Mouse (Mus musculus): ENCODE data around the gene Syngap1. TPM values are rescaled to one million over a fixed set of nuclear protein-coding genes. Genes with fewer than 3 reads are reported as not detected.
A peak's percentile ranks its signal among the peaks of the same experiment; 100 is the strongest.

The Syngap1 gene
- total and polyA plus RNA-seq, 3 experiments, result 2.7 to 24.6 TPM; not detected in 1

DNA sequence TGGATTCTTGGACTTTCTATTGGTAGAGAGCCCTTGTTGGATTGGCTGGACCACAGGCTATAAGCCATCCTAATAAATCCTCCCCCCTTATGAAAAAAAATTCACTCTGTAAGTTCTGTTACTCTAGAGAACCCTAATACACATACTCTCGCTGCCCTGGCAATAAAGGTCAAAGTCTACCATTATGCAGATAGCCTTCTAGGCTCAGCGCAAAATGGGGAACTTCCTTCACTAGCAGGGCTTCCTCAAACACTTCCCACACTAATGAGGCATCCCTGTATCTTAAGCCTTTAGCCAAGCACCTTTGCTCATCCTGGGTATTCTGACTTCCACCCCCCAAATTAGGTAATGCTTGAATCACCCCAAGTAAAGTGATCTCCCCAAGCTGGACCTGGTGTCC lies 67.2 kb downstream of the Syngap1 start:
- Histone ChIP-seq H3K9me3 (replicated peaks; ENCODE audit: insufficient read depth, low read length) (no peaks in the 10 kb centered on the region), H3K27me3 (ENCODE audit: control insufficient read depth in 1 of 2, insufficient read depth in 2 of 2, low read length in 2 of 2) (no peaks in the 10 kb centered on the region), H3K36me3 (ENCODE audit: control insufficient read depth in 1 of 2, insufficient read depth in 2 of 2, low read length in 2 of 2) (peaks cover 0 to 10% of the 10 kb centered on the region in 2 experiments; a peak in 2 of 4 replicates), H3K9ac (ENCODE audit: control insufficient read depth, low read depth, low read length, poor library complexity, severe bottlenecking) (no peak overlapping the region), H3K79me2 (ENCODE audit: control insufficient read depth, insufficient read depth, low read length, poor library complexity) (no peaks in the 10 kb centered on the region; the same call in 1 of the 2 replicates), H3K27ac (ENCODE audit: control insufficient read depth, low read depth, low read length) (no peak overlapping the region), H3K4me3 (ENCODE audit: control insufficient read depth in 1 of 2, insufficient read depth in 1 of 2, low read depth in 2 of 2, low read length in 2 of 2) (no peak overlapping the region), H3K4me1 (ENCODE audit: control insufficient read depth in 1 of 2, insufficient read depth in 2 of 2, low read length in 2 of 2) (peaks cover 3 to 14% of the 10 kb centered on the region in 2 experiments; a peak in 3 of 4 replicates)
- TF ChIP-seq MAFK (IDR thresholded peaks at IDR 0.05; ENCODE audit: borderline replicate concordance, low read depth, low read length) (no peak), USF2 (IDR thresholded peaks at IDR 0.05; ENCODE audit: borderline replicate concordance in 1 of 2, insufficient read depth in 1 of 2, low read depth in 1 of 2, low read length in 2 of 2) (no peak), MYC (IDR thresholded peaks at IDR 0.05; ENCODE audit: low read depth, low read length) (no peak), ZC3H11A (IDR thresholded peaks at IDR 0.05; ENCODE audit: low read depth, low read length) (peak; percentile 1; the same call in 1 of the 2 replicates), ZNF384 (IDR thresholded peaks at IDR 0.05; ENCODE audit: low read depth, low read length) (no peak), EP300 (IDR thresholded peaks at IDR 0.05; ENCODE audit: low read depth in 1 of 2, low read length in 2 of 2) (peak in 1 of 2 experiments; percentile 17; a peak in 1 of 4 replicates), ELF1 (IDR thresholded peaks at IDR 0.05; ENCODE audit: low read depth, low read length) (no peak), ZMIZ1 (IDR thresholded peaks at IDR 0.05; ENCODE audit: low read depth, low read length) (no peak)
- DNase-seq (ENCODE audit: low read depth, low spot score), result peak; percentile 58

DNA sequence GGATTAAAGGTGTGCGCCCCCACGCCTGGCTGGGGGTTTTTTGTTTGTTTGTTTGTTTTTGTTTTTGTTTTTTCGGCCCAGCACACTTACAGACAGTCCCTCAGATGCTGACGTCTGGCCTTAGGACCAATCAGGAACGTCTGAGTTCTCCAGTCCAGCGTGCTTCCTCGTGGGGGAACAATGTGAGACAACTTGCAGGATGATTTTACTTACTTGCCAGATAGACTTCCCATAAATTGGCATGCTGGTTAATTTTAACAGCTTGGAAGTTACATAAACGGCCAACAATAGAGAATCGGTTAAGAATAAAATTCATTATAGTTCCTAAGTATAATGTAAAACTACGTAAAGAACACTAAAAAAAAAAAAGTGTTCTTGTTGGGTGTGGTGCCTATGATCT lies 70.1 kb downstream of the Syngap1 start:
- no peaks in the 10 kb centered on the region for H3K27me3 ChIP-seq (ENCODE audit: control insufficient read depth in 1 of 2, insufficient read depth in 2 of 2, low read length in 2 of 2)
- no peak overlapping the region for H3K9ac ChIP-seq (ENCODE audit: control insufficient read depth, low read depth, low read length, poor library complexity, severe bottlenecking)
- TF ChIP-seq ZMIZ1 (IDR thresholded peaks at IDR 0.05; ENCODE audit: low read depth, low read length) (no peak), JUND (IDR thresholded peaks at IDR 0.05; ENCODE audit: low read depth, low read length) (no peak)
- peaks cover 0 to 3% of the 10 kb centered on the region in 2 experiments; a peak in 1 of 4 replicates for H3K36me3 ChIP-seq (ENCODE audit: control insufficient read depth in 1 of 2, insufficient read depth in 2 of 2, low read length in 2 of 2)
- no peak overlapping the region for H3K27ac ChIP-seq (ENCODE audit: control insufficient read depth, low read depth, low read length)
- H3K79me2 ChIP-seq (ENCODE audit: control insufficient read depth, insufficient read depth, low read length, poor library complexity), result no peaks in the 10 kb centered on the region; the same call in 1 of the 2 replicates
- H3K4me3 ChIP-seq (ENCODE audit: control insufficient read depth in 1 of 2, insufficient read depth in 1 of 2, low read depth in 2 of 2, low read length in 2 of 2), result no peak overlapping the region
- peaks cover 3 to 11% of the 10 kb centered on the region in 2 experiments; a peak in 3 of 4 replicates for H3K4me1 ChIP-seq (ENCODE audit: control insufficient read depth in 1 of 2, insufficient read depth in 2 of 2, low read length in 2 of 2)
- DNase-seq (ENCODE audit: low read depth, low spot score), result no peak
- H3K9me3 ChIP-seq (replicated peaks; ENCODE audit: insufficient read depth, low read length), result no peaks in the 10 kb centered on the region

DNA sequence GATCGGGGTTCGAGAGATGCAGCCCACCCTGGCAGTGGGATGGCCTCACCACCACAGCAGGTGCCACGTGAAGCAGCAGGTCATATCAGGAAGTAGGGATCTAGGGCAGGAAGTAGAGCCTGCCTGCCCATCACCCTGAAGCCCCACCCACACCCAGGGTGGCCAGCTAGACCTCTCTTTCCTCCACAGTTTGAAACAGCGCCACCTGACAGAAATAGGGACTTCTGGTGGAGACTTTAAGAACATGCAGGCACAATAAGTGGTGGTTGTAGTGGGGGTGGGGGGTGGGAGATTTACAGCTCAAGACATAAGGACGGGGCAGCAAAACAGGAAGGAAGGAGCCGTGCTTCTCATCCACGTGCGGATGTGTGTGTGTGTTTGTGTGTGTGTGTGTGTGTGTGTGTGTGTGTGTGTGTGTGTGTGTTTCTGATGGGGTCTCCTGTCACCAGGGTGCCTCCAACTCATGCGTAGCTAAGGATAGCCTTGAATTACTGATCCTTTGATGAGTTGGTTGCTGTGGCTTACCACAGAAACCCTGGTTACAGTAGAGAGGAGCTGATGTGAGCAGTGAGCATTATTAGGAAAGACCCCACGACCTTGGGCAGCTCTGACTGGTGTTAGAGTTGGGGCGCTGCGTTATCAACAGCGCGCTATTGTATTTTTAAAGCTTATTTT lies 71.1 kb downstream of the Syngap1 start:
- Histone ChIP-seq H3K4me1 (ENCODE audit: control insufficient read depth in 1 of 2, insufficient read depth in 2 of 2, low read length in 2 of 2) (peaks cover 3 to 11% of the 10 kb centered on the region in 2 experiments; a peak in 3 of 4 replicates), H3K27me3 (ENCODE audit: control insufficient read depth in 1 of 2, insufficient read depth in 2 of 2, low read length in 2 of 2) (no peaks in the 10 kb centered on the region), H3K36me3 (ENCODE audit: control insufficient read depth in 1 of 2, insufficient read depth in 2 of 2, low read length in 2 of 2) (peaks cover 0 to 3% of the 10 kb centered on the region in 2 experiments; a peak in 1 of 4 replicates), H3K4me3 (ENCODE audit: control insufficient read depth in 1 of 2, insufficient read depth in 1 of 2, low read depth in 2 of 2, low read length in 2 of 2) (peak overlapping the region; percentile 48 to 64), H3K9ac (ENCODE audit: control insufficient read depth, low read depth, low read length, poor library complexity, severe bottlenecking) (peak overlapping the region; percentile 70), H3K79me2 (ENCODE audit: control insufficient read depth, insufficient read depth, low read length, poor library complexity) (no peaks in the 10 kb centered on the region; the same call in 1 of the 2 replicates), H3K9me3 (replicated peaks; ENCODE audit: insufficient read depth, low read length) (no peaks in the 10 kb centered on the region), H3K27ac (ENCODE audit: control insufficient read depth, low read depth, low read length) (peak overlapping the region; percentile 74)
- peak; percentile 97 for DNase-seq (ENCODE audit: low read depth, low spot score)
- TF ChIP-seq NRF1 (IDR thresholded peaks at IDR 0.05; ENCODE audit: insufficient read depth, low read depth, low read length, poor library complexity, severe bottlenecking), result no peak
- TF ChIP-seq BHLHE40 (IDR thresholded peaks at IDR 0.05; ENCODE audit: borderline replicate concordance, low read depth, low read length), result peak; percentile 81
- peak; percentile 69 for TF ChIP-seq TBP (IDR thresholded peaks at IDR 0.05; ENCODE audit: low read depth, low read length)
- TF ChIP-seq ETS1 (IDR thresholded peaks at IDR 0.05; ENCODE audit: low read depth, low read length), result peak; percentile 69
- no peak; the same call in 1 of the 2 replicates for TF ChIP-seq KAT2A (conservative IDR thresholded peaks at IDR 0.05; ENCODE audit: low read depth, low read length)
- no peak for TF ChIP-seq MEF2A (IDR thresholded peaks at IDR 0.05; ENCODE audit: extremely low read depth, insufficient replicate concordance, low read depth, low read length, poor library complexity, severe bottlenecking)
- TF ChIP-seq CTCF (IDR thresholded peaks at IDR 0.05 in 2 of 3, conservative IDR thresholded peaks at IDR 0.05 in 1 of 3; ENCODE audit: control insufficient read depth in 1 of 3, insufficient read depth in 1 of 3, low read depth in 2 of 3, low read length in 3 of 3, poor library complexity in 1 of 3, severe bottlenecking in 1 of 3), result peak in 2 of 3 experiments; percentile 41 to 75; a peak in 5 of 6 replicates
- TF ChIP-seq MAZ (IDR thresholded peaks at IDR 0.05; ENCODE audit: low read depth, low read length), result peak; percentile 76
- TF ChIP-seq ZKSCAN1 (IDR thresholded peaks at IDR 0.05; ENCODE audit: low read depth, low read length), result peak; percentile 81
- TF ChIP-seq RCOR1 (IDR thresholded peaks at IDR 0.05; ENCODE audit: low read depth, low read length), result peak; percentile 54; the same call in 1 of the 2 replicates
- TF ChIP-seq RAD21 (IDR thresholded peaks at IDR 0.05; ENCODE audit: low read depth, low read length), result no peak; the same call in none of the 2 replicates
- peak; percentile 61; the same call in 1 of the 2 replicates for TF ChIP-seq POLR2AphosphoS2 (IDR thresholded peaks at IDR 0.05; ENCODE audit: low read length)
- no peak for TF ChIP-seq MAFK (IDR thresholded peaks at IDR 0.05; ENCODE audit: borderline replicate concordance, low read depth, low read length)
- peak; percentile 85 for TF ChIP-seq MAX (IDR thresholded peaks at IDR 0.05; ENCODE audit: low read length)

Data from MEL (cell line).